Mouse (Mus musculus) right cerebral cortex, postnatal 10 days (tissue): Measurements from ENCODE around the gene Bpifb9b.
A peak's percentile ranks its signal among the peaks of the same experiment; 100 is the strongest.
"Not testable (repeated sequence)": the region's sequence is repeated elsewhere in the genome, so short reads cannot be mapped to it uniquely, and the experiment has no call there.

Experiments used
- DNase-seq, 2 experiments: peaks; one replicate each; pipeline ENCODE4 v3.0.0; 2021; ENCODE audit warnings: low spot score in 2 of 2

Bpifb9b gene

DNA sequence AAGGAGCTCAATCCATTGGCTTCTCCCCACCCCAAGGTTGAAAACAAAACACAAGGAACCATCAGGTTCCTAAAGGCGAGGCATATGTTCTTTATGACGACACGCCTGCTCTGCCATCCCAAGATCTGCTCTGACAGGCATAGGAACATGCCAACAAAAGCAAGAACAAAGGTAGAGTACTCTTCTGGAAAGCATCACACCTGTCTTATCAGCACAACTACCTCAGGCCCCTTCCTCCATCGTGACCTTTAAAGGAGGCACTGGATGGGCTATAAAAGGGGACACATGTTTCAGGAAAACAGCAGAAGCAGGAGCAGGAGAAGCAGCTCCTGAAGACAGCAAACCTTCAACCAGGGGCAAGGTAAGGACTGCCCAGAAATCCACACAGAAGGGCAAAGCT lies at the start of gene Bpifb9b:
TSS of gene Bpifb9b (plus strand) at position 301 of the 400 bp plus-strand sequence.
- not testable (repeated sequence) for DNase-seq

DNA sequence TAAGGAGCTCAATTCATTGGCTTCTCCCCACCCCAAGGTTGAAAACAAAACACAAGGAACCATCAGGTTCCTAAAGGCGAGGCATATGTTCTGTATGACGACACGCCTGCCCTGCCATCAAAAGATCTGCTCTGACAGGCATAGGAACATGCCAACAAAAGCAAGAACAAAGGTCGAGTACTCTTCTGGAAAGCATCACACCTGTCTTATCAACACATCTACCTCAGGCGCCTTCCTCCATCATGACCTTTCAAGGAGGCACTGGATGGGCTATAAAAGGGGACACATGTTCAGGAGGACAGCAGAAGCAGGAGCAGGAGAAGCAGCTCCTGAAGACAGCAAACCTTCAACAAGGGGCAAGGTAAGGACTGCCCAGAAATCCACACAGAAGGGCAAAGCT lies 49.5 kb upstream of the Bpifb9b start, which contains the start of gene Bpifb9a:
TSS of gene Bpifb9a (plus strand) at position 301 of the 400 bp plus-strand sequence.
- DNase-seq = not testable (repeated sequence)

DNA sequence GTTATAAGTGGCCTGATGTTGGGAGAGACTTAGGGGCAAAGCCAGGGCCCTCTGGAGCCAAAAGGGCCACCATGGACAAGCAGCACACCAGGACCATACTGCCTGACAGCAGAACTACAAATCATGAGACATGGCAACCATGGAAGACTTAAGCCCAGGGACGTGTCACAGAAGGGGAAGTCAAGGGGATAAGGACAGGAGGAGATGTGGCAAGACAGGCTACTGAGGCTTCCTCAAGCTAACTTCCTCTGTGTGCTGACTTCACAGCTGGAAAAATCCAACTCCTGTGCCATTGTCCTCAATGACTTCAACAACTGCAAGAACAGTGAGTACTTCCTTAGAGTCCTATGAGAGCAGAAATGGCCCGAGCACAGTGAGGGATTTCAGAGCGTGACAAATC lies 42.6 kb upstream of the Bpifb9b start:
- DNase-seq = not testable (repeated sequence)

DNA sequence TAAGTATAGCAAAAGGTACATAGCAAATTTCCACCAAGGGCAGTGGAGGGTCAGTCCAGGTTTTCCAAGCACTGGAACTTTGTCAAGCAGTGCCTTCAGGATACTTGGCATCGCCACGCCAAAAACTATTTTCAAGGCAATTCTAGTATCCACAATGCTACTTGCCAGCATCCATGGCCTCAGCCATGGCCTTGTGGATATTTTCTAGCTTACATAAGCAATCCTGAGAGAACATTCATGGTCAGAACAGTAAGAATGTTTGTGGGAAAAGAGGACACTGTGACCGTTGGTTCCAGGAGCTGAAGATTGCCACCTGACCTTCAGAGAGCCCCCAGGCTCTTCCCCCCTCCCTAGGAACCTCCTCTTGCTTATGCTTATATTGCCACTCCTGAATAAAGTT lies 15.2 kb upstream of the Bpifb9b start:
- DNase-seq = not testable (repeated sequence)

DNA sequence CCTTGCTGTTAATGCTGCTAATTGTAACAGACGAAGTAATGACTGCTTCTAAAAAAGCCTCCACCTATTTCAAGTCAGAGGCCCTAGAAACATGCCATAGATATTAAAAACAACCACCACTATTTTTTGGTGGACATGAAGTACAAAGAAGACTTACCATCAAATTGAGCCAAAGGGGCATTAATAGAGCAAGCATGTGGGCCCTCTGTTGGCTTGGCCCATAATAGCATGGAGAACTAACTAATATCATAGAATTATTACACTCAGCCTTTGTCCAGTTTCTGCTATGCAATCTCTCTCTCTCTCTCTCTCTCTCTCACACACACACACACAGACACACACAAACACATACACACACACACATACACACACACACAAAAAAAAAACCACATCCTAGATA lies 14.2 kb upstream of the Bpifb9b start:
- DNase-seq = no peak

DNA sequence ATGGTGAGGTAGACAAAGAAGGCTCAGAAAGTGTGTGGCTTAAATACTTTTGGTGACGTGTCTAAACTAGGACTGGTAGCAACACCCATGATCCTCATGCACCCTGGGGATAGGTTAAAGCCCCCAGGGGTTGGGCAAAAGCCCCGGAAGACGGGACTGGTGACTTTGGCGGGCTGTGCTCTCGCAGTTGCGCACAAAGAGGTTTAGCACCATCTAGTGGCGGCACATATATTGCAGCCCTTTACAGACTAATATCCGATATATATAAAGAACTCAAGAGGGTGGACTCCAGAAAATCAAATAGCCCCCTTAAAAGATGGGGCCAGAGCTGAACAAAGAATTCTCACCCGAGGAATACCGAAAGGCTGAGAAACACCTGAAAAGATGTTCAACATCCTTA lies 12.3 kb upstream of the Bpifb9b start:
- DNase-seq = peak in 1 of 2 experiments; percentile 25

DNA sequence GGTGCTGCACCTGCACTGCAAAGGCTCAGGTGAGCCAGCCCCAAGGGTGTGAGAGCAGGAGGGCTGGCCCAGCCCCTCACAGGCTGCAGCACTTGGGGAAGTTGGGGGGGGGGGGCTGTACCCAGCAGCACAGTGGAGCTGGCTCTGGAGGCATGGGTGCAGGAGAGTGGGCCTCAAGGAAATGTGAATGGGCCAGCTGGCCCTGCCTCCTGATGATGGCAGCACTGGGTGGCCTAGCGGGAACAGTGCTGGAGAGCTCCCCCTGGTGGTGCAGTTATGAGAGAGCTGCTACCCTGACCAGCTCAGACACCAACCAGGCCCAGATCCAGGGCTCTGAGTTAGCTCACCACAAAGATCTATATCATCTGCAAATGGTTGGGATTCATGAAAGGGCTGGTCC lies 6.5 kb upstream of the Bpifb9b start:
- peak; percentile 43 to 68 for DNase-seq

DNA sequence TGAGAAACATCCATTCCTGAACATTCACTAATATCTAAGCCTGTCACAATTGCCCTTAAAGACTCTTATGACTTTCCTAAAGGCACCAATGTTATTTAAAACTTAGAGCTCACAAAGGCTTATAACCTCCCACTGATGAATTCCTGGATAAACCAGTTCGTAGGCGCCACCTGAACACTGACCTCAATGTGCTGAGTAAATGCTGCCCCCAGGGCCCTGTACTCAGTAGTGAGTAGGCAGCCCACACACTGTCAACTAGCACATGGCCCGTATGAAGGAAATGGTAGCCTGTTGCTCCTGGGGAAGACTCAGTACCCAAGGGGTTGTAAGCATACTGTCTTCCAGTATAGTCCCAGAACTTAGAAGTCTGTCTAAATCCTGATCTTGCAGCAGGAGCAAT lies 5.3 kb upstream of the Bpifb9b start:
- no peak for DNase-seq

DNA sequence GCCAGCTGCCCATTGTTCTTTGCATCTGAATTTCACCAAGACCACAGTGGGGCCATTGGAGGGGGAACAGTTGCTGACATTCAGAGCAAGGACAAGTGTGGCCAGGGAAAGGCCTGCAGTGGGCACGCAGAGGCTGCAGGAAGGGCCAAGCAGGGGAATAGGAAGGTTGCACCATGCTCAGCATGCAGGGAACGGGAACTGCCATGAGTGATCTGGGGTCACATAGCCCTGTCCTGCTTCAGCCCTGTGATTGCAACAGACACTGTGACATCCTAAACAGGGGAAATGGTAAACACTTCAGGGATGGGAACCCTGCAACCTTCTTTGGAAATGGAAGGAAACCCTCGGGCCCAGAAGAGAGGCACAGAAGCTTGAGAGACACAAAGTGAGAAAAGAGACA lies 2.4 kb upstream of the Bpifb9b start:
- DNase-seq = not testable (repeated sequence)

DNA sequence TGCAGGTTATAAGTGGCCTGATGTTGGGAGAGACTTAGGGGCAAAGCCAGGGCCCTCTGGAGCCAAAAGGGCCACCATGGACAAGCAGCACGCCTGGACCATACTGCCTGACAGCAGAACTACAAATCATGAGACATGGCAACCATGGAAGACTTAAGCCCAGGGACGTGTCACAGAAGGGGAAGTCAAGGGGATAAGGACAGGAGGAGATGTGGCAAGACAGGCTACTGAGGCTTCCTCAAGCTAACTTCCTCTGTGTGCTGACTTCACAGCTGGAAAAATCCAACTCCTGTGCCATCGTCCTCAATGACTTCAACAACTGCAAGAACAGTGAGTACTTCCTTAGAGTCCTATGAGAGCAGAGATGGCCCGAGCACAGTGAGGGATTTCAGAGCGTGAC lies 6.7 kb downstream of the Bpifb9b start:
- not testable (repeated sequence) for DNase-seq

DNA sequence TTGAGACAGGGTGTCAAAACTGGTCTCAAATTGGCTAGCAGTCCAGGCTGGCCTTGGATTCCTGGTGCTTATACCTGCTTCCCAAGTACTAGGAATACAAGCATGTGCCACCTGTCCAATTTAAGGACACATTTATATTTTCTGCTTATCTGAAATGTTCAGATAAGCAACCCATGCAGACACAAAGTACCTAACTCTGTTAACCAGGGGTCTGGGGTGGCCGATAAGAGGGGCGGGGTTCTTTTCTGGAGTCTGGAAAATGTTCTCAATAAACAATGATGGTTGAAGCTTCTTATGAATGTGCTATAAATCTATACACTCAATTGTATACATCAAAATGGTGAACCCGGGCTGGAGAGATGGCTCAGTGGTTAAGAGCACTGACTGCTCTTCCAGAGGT lies 19.8 kb downstream of the Bpifb9b start:
- no peak for DNase-seq

DNA sequence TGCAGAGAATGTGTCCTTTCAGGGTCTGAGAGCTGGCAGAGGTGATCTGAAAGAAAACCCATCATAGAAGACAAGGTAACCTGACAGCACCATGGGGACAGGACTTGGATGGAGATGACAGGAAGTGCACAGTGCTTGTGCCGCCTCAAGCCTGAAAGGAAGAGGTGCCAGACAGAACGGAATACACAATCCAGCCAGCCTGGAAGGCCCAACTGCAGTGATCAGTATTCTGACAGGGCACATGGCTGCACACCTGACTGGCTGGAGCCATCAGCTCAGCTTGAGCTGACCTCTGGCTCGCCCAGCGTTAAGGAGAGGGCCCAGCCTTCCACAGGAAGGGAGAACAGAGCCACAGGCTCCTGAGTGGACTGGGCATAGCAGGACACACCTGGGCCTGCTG lies 28.5 kb downstream of the Bpifb9b start:
- DNase-seq = no peak

DNA sequence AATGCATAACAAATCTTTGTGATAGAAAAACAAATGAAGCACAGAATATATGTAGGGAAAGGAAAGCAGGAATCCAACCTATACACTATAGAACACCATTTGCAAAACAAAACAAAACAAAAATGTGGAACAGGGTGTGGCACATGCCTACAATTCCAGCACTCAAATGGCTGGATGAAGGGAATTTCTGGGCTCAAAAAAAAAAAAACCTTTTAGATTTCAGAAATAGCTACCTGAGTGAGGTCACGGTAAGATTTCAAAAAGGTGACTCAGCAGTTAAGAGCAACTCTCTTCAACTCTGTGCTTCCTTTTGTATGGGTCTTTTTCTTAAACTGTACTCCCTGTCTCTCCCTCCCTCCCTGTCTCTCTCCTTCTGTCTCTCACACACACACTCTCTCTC lies 31.1 kb downstream of the Bpifb9b start:
- DNase-seq = no peak

DNA sequence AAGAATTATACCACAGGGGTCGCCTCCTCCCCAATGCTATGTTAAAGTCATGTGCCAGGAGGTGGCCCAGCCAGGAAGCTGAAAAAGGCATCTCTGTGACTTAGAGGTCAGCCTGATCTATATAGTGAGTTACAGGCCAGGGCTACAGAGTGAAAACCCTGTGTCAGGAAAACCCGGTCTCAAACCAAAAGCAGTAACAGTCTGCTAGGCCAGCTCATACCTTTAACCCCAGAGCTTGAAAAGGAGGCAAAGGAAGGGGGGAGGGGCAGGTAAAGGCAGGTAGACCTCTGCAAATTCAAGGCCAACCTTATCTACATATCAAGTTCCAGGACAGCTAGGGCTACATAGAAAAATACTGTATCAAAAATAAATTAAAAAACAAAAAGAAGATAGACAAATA lies 32.3 kb downstream of the Bpifb9b start:
- DNase-seq = no peak

DNA sequence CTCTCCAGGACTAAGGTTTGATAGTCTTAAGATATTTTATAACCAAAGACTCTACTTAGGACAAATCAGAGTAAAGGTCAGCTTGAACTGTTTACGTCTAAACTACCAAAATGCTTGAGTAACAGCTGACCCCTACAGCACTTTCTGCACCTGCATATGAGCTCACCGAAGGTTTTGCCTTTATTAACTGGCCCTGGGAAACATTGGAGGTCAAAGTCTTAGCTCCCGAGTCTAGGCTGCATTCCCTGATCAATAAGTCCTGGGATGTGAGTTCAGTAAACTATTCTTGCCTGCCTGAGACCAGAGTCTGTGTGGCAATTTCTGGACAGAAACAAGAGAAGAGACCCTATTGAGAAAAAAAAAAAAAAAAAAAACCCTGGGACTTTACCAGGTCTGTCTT lies 41.1 kb downstream of the Bpifb9b start:
- DNase-seq = no peak

DNA sequence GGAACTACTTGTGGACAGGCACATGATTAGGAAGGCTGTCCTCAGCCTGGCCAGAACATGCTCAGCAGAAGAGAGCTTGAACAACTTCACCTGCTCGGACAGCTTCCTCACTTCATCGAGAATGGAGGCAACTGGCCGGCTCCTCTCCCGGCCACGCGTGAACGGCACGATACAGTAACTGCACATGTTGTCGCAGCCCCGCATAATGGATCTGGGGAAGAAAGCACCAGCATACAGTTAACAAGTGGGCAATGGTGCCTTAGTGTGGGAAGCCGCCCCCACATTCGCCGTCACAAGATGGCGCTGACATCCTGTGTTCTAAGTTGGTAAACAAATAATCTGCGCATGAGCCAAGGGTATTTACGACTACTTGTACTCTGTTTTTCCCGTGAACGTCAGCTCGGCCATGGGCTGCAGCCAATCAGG lies 47.0 kb downstream of the Bpifb9b start:
- DNase-seq = not testable (repeated sequence)

DNA sequence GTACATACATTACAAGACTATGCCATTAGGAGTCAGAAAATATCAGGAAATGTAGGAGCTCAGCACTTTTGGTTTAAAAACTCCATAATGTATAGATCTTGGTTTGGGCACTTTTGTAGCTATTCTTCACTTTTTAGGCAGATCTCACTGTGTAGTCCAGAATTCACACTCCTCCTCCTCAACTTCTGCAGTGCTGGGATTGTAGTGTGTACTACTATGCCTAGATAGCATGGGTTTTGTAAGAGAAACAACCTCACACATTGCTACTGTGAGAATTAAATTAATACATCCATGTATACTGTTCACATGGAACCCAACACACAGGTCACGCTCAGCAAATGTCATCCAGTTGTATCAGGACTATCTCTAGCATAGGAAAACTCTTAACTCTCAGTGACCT lies 60.5 kb downstream of the Bpifb9b start:
- DNase-seq = no peak
